Mouse (Mus musculus) forebrain, embryonic 11.5 days (tissue): ENCODE data around the gene Epsti1. TPM values are rescaled to one million over a fixed set of nuclear protein-coding genes. Genes with fewer than 3 reads are reported as not detected.
"Not testable (repeated sequence)": the region's sequence is repeated elsewhere in the genome, so short reads cannot be mapped to it uniquely, and the experiment has no call there.

Experiments
- ATAC-seq: fragments of 200-750 bp; cut with Nextera tagmentation; replicated peaks from 2 replicates; pipeline ENCODE4 v1.8.0; 2017; ENCODE audit warnings: moderate TSS enrichment; ENCODE audit not compliant: low FRiP score
- DNase-seq: peaks from one replicate; pipeline ENCODE4 v3.0.0-alpha.2; 2017; ENCODE audit warnings: low spot score
- H3K27ac ChIP-seq: fragments of 300-500 bp; sonication (generic); 2 replicates; pipeline ENCODE4 v1.5.1; 2014; ENCODE audit warnings: low read depth, low read length
- H3K27me3 ChIP-seq: fragments of 300-500 bp; sonication (generic); 2 replicates; pipeline ENCODE4 v1.6.1; 2014; ENCODE audit warnings: mild to moderate bottlenecking, low read length, mixed read lengths; ENCODE audit not compliant: control insufficient read depth, insufficient read depth
- H3K36me3 ChIP-seq: fragments of 300-500 bp; sonication (generic); 2 replicates; pipeline ENCODE4 v1.6.1; 2014; ENCODE audit warnings: mild to moderate bottlenecking, low read length, moderate library complexity, mixed read lengths; ENCODE audit not compliant: control insufficient read depth, insufficient read depth
- H3K4me1 ChIP-seq: fragments of 300-500 bp; sonication (generic); replicated peaks from 2 replicates; pipeline ENCODE4 v1.6.1; 2014; ENCODE audit warnings: low read length, mixed read lengths; ENCODE audit not compliant: control insufficient read depth, insufficient read depth
- H3K4me2 ChIP-seq: fragments of 300-500 bp; sonication (generic); 2 replicates; pipeline ENCODE4 v1.6.1; 2014; ENCODE audit warnings: low read depth, mild to moderate bottlenecking, low read length, moderate library complexity, mixed read lengths; ENCODE audit not compliant: severe bottlenecking
- H3K4me3 ChIP-seq: fragments of 300-500 bp; sonication (generic); 2 replicates; pipeline ENCODE4 v1.5.1; 2014; ENCODE audit warnings: low read depth, low read length
- H3K9ac ChIP-seq: fragments of 300-500 bp; sonication (generic); 2 replicates; pipeline ENCODE4 v1.6.1; 2014; ENCODE audit warnings: low read length
- H3K9me3 ChIP-seq: fragments of 300-500 bp; sonication (generic); 2 replicates; pipeline ENCODE4 v1.6.1; 2016; ENCODE audit warnings: low read length, mixed read lengths; ENCODE audit not compliant: control insufficient read depth
- WGBS: fragments of 180-500 bp; shearing (Covaris S2); extraction: QIAGEN DNeasy Blood & Tissue Kit; methylation state at CpG from one replicate; pipeline ENCODE4 v1.1.7; 2014; 5-methylcytosine and 5-hydroxymethylcytosine counted together
- polyA plus RNA-seq: library from polyadenylated mRNA; unstranded; fragments of >200 nt; fragmentation: Nextera tagmentation; extraction: Ambion mirVana; gene quantifications from 2 replicates; pipeline ENCODE4 v1.2.1, GENCODE M21; 2014

Epsti1 gene
- polyA plus RNA-seq, 1 experiment from 2014 or later, result 0.16 TPM

DNA sequence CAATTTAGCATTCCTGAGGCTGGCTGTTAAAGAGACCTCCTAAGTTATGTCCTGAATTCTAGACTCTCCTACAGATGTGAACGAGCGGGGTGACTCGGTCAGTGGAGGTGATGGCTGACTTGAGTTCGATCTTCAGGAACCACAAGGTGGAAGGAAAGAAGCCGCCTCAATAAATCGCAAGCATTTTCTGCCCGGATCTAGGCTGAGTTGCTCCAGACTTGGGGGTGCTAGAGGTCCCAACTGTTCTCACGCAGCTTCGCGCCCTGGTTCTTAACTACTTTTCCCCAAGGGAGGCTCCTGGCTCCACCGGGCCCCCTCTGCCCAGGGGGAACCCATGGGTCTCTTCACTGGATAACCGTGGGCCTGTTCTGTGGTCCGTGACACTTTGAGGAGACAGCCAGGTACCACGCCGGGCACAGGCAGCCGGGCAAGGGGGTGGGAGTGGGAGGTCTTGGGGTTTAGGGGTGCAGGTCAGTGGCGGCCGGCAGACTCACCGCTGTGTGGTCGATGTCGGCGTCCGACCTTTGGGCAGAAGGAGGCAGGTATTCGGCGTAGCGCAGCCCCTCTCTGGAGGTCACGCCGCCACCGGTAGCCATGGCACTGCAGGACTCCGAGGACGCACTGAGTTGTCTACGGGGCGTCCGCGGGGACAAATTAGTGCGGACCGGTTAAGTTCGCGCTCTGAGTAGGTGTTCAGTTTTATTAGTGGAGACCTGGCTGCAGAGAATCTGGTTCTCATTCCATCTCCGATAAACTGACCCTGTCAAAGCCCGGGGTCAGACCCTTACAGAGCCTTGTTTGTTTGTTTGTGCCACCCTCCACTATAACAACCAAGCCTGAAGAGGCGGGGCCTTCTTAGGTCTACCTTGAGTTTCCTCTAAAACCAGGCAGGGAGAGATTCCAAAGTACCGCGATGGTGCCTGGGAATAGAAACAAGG, 29.5 kb upstream of the Epsti1 start, which contains the start of gene Dnajc15:
Gene Dnajc15, minus strand, starts transcription at position 822 of the 938 bp plus-strand sequence.
- peak within 1 kb of the TSS; percentile 78 for H3K4me2 ChIP-seq
- H3K9ac ChIP-seq, result peak within 1 kb of the TSS; percentile 88
- no peaks in the 10 kb centered on the region for H3K36me3 ChIP-seq
- H3K9me3 ChIP-seq, result no peaks in the 10 kb centered on the region
- DNase-seq, result peak; percentile 89
- H3K27me3 ChIP-seq, result no peaks in the 10 kb centered on the region
- 3% methylated on average over 44 of the region's 44 CpGs for WGBS
- peak; percentile 89 for ATAC-seq
- no peak within 1 kb of the TSS for H3K27ac ChIP-seq
- H3K4me1 ChIP-seq, result no peaks in the 10 kb centered on the region
- H3K4me3 ChIP-seq, result peak within 1 kb of the TSS; percentile 82

DNA sequence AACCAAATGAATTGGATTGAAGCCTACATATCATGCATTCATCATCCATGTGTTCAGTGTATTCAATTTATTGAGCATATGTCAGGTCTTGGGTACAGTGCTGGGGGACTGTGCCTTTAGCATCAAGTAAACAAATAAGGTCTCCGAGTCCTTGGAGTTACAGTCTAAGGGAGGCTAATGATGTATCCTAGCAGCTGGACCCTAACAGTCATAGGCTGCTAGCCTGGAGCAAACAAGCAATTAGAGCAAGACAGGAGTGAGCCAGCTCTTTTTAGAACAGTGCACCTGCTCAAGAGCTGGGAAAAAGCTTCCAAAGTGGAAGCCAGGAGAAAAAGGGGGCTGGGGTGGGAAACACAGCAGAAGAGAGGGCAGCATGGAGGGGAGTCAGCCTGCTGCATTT, 27.8 kb upstream of the Epsti1 start:
- Histone ChIP-seq H3K27me3 (no peaks in the 10 kb centered on the region), H3K4me1 (no peaks in the 10 kb centered on the region), H3K36me3 (no peaks in the 10 kb centered on the region), H3K9me3 (no peaks in the 10 kb centered on the region), H3K4me3 (no peak overlapping the region), H3K27ac (no peak overlapping the region), H3K9ac (no peak overlapping the region), H3K4me2 (no peak overlapping the region)
- no peak for DNase-seq
- ATAC-seq, result no peak
- 90% methylated on average over 1 of the region's 1 CpGs for WGBS

DNA sequence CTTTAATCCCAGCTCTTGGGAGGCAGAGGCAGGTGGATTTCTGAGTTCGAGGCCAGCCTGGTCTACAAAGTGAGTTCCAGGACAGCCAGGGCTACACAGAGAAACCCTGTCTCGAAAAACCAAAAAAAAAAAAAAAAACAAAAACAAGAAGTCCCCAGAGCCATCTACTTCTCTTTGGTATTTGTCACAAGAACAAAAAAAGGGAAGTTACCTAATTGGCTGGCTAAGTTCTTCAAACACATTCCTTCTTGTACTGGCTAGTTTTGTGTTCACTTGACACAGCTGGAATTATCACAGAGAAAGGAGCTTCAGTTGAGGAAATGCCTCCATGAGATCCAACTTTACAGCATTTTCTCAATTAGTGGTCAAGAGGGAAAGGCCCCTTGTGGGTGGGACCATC, 26.2 kb upstream of the Epsti1 start:
- not testable (repeated sequence) for ATAC-seq, DNase-seq, H3K4me1 ChIP-seq, H3K27ac ChIP-seq, H3K9me3 ChIP-seq, H3K9ac ChIP-seq, H3K27me3 ChIP-seq, H3K36me3 ChIP-seq, H3K4me2 ChIP-seq, H3K4me3 ChIP-seq
- WGBS, result 75% methylated on average over 1 of the region's 2 CpGs

DNA sequence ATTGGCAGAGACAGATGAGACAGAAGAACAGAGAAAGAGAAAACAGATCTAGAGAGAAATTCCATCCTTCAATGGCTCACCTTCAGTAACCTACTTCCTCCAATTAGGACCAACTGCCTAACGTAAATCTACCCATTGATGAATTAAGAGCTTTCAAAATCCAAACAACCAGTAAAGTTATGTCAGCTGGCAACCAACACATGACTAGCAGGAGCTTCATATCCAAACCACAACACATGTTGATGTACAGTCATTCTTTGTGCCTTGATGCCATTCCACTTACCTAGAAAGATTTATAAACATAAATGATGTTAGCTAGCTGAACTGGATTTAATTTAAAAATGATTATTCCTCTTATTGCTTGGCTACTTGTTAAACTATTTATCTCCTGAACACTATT, 22.0 kb upstream of the Epsti1 start:
- ATAC-seq (no peak), DNase-seq (no peak)
- Histone ChIP-seq H3K27ac (no peak overlapping the region), H3K4me2 (no peak overlapping the region), H3K27me3 (no peaks in the 10 kb centered on the region), H3K36me3 (no peaks in the 10 kb centered on the region), H3K9ac (no peak overlapping the region), H3K4me3 (no peak overlapping the region), H3K9me3 (no peaks in the 10 kb centered on the region), H3K4me1 (no peaks in the 10 kb centered on the region)
- 88% methylated on average over 1 of the region's 1 CpGs for WGBS

DNA sequence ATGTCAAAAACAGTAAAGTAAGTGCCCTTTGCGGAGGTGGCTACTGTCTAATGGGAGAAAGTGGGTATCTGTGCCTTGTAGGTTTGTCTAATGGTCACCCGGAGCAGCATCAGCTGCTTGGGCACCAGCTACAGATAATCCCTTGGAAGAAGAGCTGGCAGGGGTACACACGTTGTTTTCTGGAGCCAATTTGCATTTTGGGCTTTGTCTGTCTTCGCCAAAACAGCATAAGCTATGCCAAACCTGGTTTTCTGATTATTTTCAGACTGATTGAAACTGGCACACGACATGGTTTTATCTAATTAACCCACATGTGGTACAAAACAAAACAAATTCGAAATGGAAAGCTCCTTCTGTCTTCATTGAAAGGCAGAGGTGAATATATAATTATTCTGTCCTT, 21.4 kb upstream of the Epsti1 start:
- Histone ChIP-seq H3K36me3 (no peaks in the 10 kb centered on the region), H3K27me3 (no peaks in the 10 kb centered on the region), H3K4me2 (no peak overlapping the region), H3K27ac (no peak overlapping the region), H3K4me3 (no peak overlapping the region), H3K4me1 (no peaks in the 10 kb centered on the region), H3K9ac (no peak overlapping the region), H3K9me3 (no peaks in the 10 kb centered on the region)
- ATAC-seq (no peak), DNase-seq (no peak)
- 73% methylated on average over 6 of the region's 6 CpGs for WGBS

DNA sequence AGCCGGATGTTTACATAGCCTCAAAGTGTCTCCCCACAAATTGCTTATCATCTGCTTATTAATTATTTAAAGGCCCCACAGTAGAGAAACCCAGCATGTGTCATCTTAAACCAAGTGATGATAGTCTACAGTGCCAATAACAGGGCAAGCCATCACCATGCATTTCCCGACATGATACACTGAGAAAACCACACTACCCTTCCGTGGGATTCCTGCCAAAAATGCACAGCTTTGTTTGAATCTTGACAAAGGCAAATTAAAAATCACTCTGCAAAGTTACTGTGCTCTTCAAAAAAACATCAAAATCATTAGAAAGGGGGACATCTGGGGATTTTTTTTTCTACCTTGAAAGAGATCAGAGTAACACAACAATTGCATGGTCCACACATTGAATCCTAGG, 17.7 kb upstream of the Epsti1 start:
- no peaks in the 10 kb centered on the region for H3K36me3 ChIP-seq
- H3K27me3 ChIP-seq, result no peaks in the 10 kb centered on the region
- H3K9ac ChIP-seq, result no peak overlapping the region
- WGBS, result 90% methylated on average over 3 of the region's 3 CpGs
- H3K9me3 ChIP-seq, result no peaks in the 10 kb centered on the region
- H3K4me2 ChIP-seq, result no peak overlapping the region
- ATAC-seq, result no peak
- no peaks in the 10 kb centered on the region for H3K4me1 ChIP-seq
- no peak for DNase-seq
- no peak overlapping the region for H3K4me3 ChIP-seq
- H3K27ac ChIP-seq, result no peak overlapping the region

DNA sequence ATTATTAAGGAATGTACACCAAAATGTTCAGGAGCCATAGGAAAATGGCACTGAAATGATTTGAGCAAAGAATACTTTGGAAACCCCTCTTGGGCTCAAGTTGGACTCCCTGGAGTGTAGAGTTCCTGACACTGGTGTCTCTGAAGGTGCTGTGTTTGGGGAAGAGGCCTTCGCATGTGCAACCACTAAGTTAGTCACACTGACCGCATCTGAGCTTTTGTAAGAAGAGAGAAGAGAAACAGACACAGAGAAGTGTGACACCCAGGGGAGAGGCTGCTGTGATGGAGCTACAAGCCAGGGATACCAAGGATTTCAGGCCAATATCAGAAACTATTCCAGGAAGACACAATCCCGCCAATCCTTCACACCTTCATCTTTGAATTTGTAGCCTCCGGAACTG, 17.1 kb upstream of the Epsti1 start:
- ATAC-seq, result no peak
- 92% methylated on average over 4 of the region's 4 CpGs for WGBS

DNA sequence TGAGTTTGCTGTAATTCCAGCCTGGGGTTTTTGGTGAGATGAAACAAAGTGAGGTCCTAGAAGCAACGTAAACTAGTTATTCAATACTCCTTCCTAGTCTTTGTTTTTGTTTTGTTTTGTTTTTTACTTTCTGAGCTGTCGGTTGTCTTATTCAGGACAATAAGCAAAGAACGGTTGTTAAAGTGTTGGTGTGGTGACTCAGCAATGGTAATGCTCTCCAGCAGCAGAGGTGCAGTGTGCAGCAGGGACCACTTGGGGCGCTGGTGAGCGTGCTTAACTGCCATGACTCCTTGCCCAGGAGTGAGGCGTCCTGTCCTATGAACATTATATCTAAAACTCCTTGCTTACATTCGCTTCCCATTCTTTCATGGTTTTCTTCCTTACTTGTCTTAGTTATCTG, 14.1 kb upstream of the Epsti1 start:
- DNase-seq, result no peak
- Histone ChIP-seq H3K4me2 (no peak overlapping the region), H3K9ac (no peak overlapping the region), H3K36me3 (no peaks in the 10 kb centered on the region), H3K4me1 (no peaks in the 10 kb centered on the region), H3K27ac (no peak overlapping the region), H3K4me3 (no peak overlapping the region), H3K27me3 (no peaks in the 10 kb centered on the region), H3K9me3 (no peaks in the 10 kb centered on the region)
- WGBS, result 86% methylated on average over 7 of the region's 7 CpGs
- ATAC-seq, result no peak

More for the DNA sequence above, 17.1 kb upstream of the Epsti1 start:
- no peaks in the 10 kb centered on the region for H3K4me1 ChIP-seq
- H3K9ac ChIP-seq, result no peak overlapping the region
- H3K4me2 ChIP-seq, result no peak overlapping the region
- no peaks in the 10 kb centered on the region for H3K9me3 ChIP-seq
- no peak for DNase-seq
- no peaks in the 10 kb centered on the region for H3K27me3 ChIP-seq
- no peak overlapping the region for H3K4me3 ChIP-seq
- no peaks in the 10 kb centered on the region for H3K36me3 ChIP-seq
- H3K27ac ChIP-seq, result no peak overlapping the region

DNA sequence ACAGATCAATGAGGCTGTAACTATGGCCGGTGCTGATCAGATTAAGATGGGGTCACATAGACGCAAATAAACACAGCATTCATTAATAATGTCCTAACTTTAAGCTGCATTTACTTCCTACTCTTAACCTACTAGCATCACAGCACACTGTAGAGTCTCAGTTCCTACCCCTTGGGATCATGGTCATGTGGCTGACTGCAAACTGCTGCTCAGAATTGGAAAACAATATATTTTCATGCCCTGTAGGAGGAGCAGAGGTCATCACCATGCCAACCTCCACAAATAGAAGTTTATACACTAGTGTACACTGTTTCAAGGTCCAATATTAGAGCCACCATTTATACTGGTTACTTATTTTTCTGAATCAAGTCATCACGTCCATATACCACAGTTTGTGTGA, 8.1 kb upstream of the Epsti1 start:
- H3K4me3 ChIP-seq, result no peak overlapping the region
- no peak for ATAC-seq

More for the DNA sequence above, 8.1 kb upstream of the Epsti1 start:
- no peaks in the 10 kb centered on the region for H3K4me1 ChIP-seq
- 86% methylated on average over 3 of the region's 3 CpGs for WGBS
- DNase-seq, result no peak
- H3K4me2 ChIP-seq, result no peak overlapping the region
- H3K27ac ChIP-seq, result no peak overlapping the region
- H3K9me3 ChIP-seq, result no peaks in the 10 kb centered on the region
- H3K9ac ChIP-seq, result no peak overlapping the region
- no peaks in the 10 kb centered on the region for H3K36me3 ChIP-seq
- H3K27me3 ChIP-seq, result no peaks in the 10 kb centered on the region
